In the genomic region with DNA sequence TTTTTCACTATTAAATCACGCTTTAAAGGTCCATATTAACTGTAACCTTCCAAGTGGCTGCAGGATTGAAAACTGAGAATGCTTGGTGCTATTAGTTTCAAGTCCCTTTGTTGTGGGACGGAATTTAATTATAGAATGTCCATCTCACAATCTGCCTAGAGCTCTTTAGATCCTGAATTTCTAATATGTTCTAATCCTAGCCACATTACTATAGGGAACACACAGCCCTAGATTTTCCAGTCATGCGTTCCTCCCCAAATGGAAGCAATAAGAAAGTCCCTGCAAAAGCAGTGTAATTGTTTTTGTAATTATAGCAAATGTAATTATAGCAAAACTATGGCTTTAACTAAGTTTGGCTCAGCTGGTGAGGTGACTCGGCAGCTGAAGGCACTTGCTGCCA, we compare ENCODE assay signal across 15 mouse cellular contexts.
"Had no signal": no experiment of that assay in that cellular context is flagged by ENCODE, and none has a peak within 500 bp of the region (broad histone marks: within the 10 kb centered on the region; RNA-seq: fewer than 3 reads in every experiment).

No protein-coding gene starts in this region.

- H3K27ac ChIP-seq: left cerebral cortex, adult 2 months; limb, embryonic 10.5 days; liver, embryonic 15.5 days; neural tube, embryonic 13.5 days had no signal

- H3K36me3 ChIP-seq: limb, embryonic 10.5 days; liver, embryonic 15.5 days; neural tube, embryonic 13.5 days had no signal

- DNase-seq: kidney, postnatal 14 days; lung, adult 2 months; lung, postnatal 4 days; retina, postnatal 1 day; right cerebral cortex, postnatal 4 days; spleen, adult 18-20 months; thymus, adult 18-20 months; thymus, postnatal 14 days had no signal

- ATAC-seq: lung, postnatal 0 days had no signal

- H3K27me3 ChIP-seq: liver, embryonic 15.5 days; neural tube, embryonic 13.5 days had no signal

- H3K4me2 ChIP-seq: liver, embryonic 11.5 days; liver, embryonic 15.5 days; midbrain, embryonic 11.5 days; neural tube, embryonic 13.5 days had no signal

- H3K4me3 ChIP-seq: left cerebral cortex, adult 2 months; limb, embryonic 10.5 days; liver, embryonic 15.5 days; neural tube, embryonic 13.5 days had no signal

- H3K4me1 ChIP-seq: limb, embryonic 10.5 days; liver, embryonic 15.5 days; neural tube, embryonic 13.5 days had no signal

- H3K9ac ChIP-seq: liver, embryonic 15.5 days; neural tube, embryonic 13.5 days had no signal

- H3K9me3 ChIP-seq: limb, embryonic 10.5 days; liver, embryonic 15.5 days; neural tube, embryonic 13.5 days had no signal
